Mouse (Mus musculus): Measurements from ENCODE around the gene Glt8d1.

The Glt8d1 gene

DNA sequence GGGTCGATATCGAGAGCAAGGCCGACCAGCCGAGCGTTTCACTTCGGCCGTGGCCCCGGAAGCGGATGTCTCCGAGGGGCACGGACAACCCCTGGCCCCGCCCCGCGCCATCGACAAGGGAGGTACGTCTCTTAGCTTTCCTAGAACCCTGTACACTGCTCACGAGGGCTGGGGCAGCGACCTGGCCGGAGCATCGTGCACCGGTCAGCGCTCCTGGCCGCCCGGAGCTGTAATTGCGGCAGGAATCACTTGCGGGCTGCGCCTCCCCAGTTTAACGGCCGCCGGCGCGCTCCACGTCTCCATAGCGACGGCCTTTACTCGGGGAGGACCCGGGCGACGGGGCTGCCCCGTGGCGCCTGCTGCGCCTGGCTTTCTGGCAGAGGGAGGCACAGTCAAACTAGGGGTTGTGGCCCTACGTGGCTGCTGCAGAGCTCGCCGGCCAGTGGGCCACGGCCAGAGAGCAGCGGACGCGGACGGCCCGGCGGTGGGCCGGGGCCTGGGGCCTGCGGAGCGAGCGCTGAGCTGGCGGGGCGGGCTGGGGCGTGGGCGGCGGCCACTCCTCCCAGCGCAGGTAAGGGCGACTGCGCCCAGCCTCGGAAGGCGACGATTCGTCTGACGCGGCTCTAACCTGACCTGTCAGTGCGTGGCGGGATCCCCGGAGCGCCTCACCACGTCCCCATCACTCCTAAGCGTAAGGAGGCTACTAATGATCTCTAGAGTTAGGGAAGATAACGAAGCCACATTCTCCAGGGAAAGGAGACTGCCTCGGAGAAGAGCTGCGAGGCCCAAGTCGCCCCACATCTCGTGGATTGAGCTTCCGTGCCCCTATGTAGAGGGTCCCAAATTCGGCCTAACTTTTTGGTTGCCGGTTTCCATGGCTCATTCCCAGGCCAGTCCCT, at the start of gene Glt8d1, which contains the start of gene Spcs1:
Gene Glt8d1 (plus strand): TSS at position 94 of the 899 bp plus-strand sequence.
Gene Spcs1 (minus strand): TSS at position 366 of the 899 bp plus-strand sequence.
- peak; percentile 92 for DNase-seq

DNA sequence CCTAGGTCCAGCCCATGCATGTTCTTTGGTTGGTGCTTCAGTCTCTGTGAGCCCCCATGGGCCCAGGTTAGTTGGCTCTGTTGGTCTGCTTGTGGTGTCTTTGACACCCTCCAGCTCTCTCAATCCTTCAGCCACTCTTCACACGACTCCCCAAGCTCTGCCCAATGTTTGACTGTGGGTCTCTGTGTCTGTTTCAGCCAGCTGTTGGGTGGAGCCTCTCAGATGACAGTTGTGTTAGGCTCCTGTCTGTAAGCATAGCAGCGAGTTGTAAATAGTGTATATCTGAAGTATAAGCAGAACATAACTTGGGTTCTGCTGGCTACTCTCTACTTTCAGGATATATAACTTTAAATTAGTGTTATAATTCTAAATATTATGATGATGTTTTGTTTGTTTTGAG, 42.7 kb upstream of the Glt8d1 start:
- no peak for DNase-seq

DNA sequence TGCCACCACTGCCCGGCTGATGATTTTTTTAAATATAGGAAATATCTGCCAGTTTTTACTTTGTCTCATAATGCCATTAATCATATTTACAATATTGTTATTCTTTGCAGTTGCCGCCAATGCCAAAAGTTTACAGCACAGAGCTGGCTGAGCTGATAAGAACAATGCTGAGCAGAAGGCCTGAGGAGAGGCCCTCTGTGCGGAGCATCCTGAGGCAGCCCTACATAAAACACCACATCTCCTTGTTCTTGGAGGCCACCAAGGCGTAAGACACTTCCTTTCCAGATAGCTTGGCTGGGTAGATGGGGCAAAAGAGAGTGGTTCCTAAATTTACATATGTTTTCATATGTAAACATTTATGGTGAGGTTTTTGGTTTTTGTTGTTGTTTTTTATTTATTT, 42.2 kb upstream of the Glt8d1 start:
- no peak for DNase-seq

DNA sequence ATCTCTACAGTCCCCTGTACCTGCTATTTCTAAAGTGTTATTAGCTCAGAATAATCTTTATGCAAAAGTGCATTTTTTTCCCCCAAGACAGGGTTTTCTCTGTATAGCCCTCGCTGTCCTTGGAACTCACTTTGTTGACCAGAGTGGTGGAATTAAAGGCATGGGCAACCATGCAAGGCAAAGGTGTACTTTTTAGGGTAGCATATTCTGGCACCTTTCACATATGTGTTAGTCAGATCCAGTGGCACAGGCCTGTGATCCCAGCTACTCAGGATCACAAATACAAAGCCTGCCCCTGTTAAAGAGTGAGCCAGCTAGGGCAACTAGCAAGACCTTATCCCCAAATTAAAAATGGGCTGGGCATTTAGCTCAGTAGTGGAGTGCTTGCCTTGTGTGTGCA, 40.8 kb upstream of the Glt8d1 start:
- no peak for DNase-seq

DNA sequence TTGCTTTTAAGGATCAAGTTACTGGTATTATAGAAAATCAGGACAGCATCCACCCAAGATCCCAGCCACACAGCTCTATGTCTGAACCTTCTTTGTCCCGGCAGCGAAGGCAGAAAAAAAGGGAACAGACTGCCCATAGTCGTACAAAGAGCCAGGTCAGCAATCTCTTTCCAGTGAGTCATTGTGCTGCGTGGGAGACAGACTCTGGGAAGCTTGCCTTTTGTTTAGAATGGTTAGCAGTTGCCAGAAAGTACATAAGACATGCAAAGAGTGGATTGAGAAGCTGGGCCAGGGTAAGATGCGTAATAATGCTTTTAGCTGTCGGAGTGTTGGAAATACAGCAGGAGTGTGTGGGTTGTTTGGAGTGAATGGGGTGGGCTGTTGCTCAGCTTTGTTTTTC, 27.0 kb upstream of the Glt8d1 start:
- DNase-seq, result peak; percentile 7

DNA sequence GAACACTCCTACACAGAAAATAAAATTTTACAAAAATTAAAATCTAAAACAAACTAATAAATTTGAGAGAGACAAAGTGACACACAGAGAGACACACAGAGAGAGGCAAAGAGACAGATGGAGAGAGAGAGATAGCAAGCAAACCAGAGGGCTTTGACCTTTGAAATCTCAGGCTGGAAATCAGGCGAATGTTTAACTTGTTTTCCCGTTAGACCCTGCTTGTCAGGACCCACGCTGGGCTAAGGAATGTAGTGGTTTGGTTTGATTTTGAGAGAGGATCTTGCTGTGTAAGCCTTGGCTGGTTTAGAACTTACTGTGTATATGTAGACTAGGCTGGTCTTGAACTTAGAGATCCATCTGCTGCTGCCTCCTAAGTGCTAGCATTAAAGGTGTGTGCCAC, 25.0 kb upstream of the Glt8d1 start:
- no peak for DNase-seq

DNA sequence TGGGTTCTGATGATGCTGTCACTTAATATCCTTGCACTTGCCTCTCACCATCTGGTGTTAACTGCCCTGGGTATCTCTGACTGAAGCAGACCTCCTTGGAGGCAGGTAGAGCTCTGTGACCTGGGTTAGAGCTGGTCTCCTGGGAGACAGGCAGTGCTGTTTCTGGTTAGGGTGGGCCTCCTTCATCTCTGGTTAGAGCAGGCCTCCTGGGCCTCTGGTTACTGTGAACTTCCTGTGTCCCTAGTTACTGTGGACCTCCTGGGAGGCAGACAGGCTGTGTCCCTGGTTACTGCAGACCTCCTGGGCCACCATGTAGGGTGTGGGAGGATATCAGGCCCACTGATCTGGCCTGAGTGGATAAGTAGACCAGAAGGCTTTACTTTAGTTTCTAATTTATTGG, 4.8 kb upstream of the Glt8d1 start:
- no peak for DNase-seq

DNA sequence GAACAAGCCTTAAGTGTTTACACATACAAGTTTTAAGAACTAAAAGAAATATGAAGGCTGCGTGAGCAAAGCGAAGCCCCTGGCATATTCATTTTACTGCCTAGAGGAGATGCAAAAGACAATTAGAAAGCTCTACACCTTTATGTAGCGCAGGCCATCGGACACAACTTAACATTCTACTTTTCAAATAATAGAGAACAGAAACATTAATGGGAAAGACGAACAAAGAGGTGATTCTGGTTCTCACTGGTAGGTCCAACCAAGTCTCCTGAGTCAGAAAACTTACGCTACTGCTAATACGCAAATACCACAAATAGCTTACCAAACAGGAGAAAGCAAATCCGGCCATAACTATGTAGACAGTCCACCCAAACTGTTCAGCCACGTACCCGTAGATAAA, 844 bp upstream of the Glt8d1 start:
- no peak for DNase-seq

DNA sequence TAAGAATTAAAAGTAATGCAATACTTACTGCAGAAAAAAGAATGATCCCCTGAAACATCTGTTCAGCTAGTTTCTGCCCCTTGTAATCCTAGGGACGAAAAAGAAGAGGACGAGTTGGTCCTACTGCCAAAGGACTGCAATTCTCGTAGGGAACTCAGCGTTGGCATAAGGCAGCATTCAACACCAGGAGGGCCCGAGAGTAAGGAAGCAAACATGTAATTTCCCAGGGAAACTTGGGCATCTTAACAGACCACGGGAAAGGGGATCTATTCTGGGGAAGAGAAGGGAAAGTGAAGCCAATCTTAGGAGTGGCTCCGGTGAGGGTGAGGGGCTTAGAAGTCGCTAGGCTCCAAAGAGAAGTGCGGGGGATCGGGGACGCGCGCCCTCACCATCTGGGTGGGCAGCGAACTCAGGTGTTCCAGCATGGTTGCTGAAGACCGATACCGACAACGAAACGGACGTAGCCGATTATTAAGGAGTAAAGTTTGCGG, 339 bp upstream of the Glt8d1 start:
- no peak for DNase-seq

DNA sequence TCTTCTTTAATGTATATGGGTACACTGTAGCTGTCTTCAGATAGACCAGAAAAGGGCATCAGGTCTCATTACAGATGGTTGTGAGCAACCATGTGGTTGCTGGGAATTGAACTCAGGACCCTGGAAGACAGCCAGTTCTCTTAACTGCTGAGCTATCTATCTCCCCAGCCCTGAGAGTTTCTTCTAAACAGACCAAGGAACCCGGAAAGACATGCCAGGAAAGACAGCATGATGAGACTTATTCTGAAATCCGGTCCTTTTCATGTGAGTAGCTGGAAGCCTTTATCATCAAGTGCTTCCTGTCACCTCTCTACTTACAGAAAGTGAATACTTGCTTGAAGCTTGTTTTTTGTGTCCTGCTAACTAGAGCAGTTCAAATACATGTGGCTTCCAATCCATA, 3.3 kb downstream of the Glt8d1 start:
- no peak for DNase-seq

DNA sequence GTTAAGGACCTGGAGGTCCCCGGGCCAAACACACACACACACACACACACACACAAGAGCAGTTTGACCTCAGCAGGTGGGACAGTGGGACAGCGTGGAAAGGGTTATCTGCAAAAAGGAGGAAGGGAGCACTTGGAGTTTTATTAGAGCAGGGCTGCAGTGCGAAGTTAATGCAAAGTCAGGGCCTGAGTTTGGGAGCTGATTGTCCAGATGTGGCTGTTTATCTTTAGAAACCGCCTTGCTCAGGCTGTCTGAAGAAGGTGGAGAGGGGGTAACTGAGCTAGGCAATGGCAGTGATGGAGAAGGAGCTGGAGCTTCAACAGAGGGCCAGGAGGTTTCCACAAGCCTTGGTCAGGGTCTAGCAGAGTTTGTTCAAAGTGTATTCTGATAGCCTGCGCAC, 5.6 kb downstream of the Glt8d1 start:
- DNase-seq, result no peak

DNA sequence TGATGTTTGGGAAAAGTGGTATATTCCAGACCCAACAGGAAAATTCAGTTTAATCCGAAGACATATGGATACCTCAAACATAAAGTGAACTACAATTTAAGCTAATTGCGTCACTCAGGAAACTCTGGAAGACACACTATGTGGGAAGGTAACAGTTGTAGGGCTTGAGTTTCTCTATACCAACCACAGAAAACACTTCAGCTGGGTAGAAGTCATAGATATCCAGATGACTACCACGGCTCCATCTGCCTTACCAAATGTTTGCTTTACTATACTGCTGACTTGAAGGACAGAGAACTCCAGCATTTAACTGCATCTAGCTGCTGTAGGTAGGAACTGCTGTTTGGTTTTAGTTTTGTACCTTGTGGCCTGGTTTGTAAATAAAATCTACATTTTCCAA, 10.4 kb downstream of the Glt8d1 start:
- DNase-seq, result no peak

DNA sequence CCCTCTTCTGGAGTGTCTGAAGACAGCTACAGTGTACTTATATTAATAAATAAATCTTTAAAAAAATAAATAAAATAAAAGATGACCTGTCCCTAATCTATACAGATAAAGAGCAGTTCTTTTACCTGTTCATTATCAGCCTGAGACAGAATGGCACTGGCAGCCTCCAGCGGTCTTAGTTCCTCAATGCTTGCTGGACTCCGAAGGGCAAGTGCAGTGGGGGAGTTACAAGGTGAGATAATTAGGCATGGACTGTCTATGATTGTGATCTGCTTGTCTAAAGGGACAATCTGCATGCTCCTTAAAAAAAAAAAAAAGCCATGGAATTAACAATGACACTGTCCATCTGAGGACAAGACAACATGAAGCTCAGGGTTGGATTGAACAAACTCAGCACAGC, 12.7 kb downstream of the Glt8d1 start:
- DNase-seq, result no peak

DNA sequence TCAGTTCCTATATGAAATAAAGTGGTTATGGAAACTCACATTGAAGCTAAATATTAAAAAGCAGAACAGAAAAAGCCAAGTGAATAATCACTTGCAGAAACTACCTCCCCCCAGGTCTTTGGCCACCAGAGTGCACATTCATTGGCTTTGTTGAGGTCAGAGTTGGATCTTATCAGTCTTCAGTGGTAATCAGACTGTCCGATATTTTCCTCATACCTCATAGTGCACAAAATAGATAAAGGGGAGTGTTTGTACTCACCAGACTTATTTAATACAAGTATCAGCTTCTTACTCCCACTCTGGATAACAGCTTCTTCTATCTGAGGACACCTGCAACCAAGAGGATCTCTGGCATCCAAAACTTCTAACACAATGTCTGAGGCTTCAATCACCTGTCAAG, 14.9 kb downstream of the Glt8d1 start:
- DNase-seq, result no peak

DNA sequence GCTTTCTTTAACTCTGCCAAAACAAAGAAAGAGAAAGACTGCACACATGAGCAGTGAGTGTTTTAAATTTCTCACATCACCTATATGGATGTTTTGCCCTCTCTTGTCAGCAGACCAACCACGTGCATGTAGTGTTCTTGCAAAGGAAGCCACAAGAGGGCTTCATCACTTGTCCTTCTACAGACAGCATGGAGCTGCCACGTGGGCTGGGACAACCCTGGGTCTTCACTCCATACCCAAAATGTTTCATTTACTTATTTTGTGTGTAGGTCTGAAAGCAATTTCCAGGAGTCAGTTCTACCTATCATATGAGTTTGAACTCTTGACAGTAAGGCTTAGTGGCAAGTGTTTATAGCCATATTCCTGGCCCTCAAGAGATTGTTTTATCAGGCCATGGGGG, 16.7 kb downstream of the Glt8d1 start:
- peak; percentile 56 for DNase-seq

DNA sequence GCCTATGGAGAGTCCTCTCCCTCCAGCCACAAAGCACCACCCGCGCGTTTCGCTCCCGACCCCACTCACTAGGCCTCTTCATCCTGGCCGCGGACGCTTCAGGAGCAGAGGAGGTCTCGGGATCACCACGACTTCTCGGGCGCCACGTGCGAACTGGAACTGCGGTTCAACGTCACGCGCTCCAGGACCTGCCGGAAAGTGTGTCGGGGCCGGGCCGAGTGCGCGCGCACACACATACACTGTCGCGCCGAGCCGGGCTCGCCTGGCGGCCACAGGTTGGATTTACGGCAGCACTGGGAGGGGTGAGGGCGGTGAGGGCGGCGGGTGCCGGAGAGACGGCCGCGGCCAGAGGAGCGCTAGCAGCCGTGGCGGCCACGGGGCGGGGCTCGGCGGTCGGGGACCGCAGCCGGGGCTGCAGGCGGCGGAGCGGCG, 17.7 kb downstream of the Glt8d1 start, which contains the start of the genes Pbrm1 and Gnl3:
Gene Pbrm1 (plus strand): TSS at position 279 of the 432 bp plus-strand sequence.
Gene Gnl3 (minus strand): TSS at position 293 of the 432 bp plus-strand sequence.
- DNase-seq, result peak; percentile 98

DNA sequence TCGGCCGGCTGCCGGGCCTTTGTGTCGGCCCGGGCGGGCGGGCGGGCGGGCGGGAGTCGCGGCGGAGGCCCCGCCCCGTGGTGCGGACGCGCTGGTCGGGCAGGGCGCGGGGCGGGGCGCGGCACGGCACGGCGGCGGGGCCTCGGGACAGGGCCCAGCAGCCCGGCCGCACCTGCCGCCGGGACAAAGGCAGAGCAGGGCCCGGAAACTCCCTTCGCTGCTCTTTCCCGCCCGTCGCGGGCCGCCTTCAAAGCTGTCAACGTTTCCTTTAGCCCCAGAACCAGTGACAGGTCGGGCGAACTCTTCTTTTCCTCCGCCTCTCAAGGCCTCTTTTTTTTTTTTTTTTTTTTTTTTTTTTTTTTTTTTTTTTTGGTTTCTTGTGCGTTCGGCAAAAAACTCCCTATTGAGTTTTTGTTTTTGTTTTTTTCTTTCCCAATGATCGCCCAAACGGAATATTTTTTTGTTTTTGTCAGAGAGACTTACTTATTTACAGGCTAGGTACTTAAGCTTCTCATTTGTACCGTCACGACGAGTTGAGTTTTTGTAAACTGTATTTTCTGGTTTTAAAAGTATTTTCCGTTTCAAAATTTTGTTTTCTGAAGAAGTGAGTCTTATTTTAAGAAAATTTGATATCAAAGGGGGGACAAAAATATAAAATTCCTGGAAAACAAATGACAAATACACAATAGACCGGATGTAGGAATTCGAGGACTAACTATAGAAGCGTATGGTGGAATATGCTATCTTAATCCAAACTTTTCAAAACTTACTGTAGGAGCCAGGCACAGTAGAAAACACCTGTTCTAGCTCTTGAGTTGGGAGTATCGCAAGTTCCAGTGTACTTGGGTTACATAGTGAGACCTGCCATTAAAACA, 18.4 kb downstream of the Glt8d1 start:
- DNase-seq, result peak; percentile 92

DNA sequence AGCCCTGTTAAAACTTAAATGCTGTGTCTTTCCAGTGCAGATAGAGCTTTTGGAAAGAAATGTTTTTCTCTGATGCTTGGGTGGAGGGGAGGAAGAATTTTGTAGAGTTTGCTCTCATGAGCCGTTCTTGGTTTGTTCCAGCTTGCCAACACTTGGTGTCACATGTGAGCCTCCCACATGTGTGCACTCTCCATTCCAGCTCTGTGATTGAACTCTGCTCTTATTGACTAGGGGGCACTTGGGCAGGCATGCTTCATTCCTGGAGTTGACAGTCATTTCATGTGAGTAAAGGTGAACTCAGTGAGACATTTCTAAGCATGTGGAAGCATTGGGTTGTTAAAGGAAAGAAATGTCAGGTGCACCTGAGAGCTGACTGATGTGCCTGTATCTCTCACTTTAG, 21.4 kb downstream of the Glt8d1 start:
- DNase-seq, result no peak

DNA sequence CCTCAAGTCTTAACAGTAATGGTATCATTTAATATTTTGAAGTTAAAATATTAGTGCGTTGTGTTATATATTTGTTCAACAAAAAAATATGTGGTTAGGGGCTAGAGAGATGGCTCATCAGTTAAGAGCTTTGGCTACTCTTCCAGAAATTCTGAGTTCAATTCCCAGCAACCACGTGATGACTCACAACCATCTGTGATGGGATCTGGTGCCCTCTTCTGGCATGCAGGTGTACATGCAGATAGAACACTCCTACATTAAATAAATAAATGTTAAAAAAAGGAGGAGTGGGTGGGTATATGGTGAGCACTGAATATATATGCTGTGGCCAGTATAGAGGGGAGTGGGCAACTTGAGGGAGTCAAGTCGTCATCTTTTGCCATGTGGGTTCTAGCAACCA, 24.6 kb downstream of the Glt8d1 start:
- DNase-seq, result peak; percentile 22

DNA sequence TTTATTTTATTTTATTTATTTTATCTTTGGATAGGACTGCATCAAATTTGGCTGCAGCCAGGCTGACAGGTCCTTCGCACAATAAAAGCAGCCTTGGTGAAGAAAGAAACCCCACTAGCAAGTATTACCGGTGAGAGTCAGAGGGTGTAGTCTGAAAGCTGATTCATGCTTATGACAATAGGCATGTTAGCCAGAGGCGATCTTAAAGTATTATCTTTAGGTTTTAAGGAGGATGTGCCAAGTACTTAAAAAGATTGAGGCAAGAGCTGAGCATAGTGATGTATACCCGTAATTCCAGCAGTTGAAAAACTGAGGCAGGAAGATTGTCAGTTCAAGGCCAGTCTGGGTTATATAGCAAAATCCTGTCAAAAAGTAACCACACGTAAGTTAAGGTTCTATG, 44.1 kb downstream of the Glt8d1 start:
- no peak for DNase-seq

DNA sequence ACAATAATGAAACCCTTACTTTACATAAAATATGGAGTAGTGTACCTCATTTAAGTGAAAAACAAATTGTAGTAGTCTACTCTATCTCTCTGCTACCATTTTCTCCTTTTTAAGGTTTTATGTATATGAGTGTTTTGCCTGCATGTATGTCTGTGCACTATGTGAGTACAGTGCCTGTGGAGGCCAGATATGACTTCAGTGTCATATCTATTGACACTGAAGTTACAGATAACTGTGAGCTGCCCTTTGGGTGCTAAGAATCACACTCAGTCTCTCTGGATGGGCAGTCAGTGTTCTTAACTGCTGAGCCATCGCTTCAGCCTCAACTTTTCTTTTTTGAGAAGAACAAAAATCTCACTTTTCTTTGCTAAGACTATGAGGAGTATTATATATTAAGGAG, 44.6 kb downstream of the Glt8d1 start:
- DNase-seq, result no peak
